Mouse (Mus musculus) thymus, postnatal 14 days (tissue): Measurements from ENCODE around the gene Apoa1.

Experiments used
- DNase-seq: peaks from one replicate; pipeline ENCODE4 v3.0.0; 2021

Gene Apoa1

GRCm38 (mm10) chr9:46216744-46217470, 11.5 kb upstream of the Apoa1 start:
- DNase-seq, result no peak

DNA sequence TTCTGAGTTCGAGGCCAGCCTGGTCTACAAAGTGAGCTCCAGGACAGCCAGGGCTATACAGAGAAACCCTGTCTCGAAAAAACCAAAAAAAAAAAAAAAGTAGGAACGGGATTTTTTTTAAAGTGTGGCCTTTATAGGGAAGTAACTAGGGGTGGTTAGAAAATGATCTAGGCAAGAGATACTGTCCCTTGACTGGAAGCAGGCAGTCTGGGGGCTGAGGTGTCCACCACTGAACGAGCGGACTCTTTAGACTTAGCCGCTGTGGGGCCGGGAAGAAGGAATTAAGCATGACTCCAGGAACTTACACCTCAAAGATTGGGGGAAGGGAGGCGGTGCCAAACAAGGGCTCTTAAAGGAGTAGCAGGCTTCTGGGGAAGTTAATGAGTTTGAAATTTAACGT, 10.2 kb upstream of the Apoa1 start:
- no peak for DNase-seq

GRCm38 (mm10) chr9:46223090-46223489, 5.3 kb upstream of the Apoa1 start:
- no peak for DNase-seq

- no peak for DNase-seq
Observed at GRCm38 (mm10) chr9:46224101-46224500, 4.3 kb upstream of the Apoa1 start.

GRCm38 (mm10) chr9:46224945-46225660, 3.3 kb upstream of the Apoa1 start:
- no peak for DNase-seq

DNA sequence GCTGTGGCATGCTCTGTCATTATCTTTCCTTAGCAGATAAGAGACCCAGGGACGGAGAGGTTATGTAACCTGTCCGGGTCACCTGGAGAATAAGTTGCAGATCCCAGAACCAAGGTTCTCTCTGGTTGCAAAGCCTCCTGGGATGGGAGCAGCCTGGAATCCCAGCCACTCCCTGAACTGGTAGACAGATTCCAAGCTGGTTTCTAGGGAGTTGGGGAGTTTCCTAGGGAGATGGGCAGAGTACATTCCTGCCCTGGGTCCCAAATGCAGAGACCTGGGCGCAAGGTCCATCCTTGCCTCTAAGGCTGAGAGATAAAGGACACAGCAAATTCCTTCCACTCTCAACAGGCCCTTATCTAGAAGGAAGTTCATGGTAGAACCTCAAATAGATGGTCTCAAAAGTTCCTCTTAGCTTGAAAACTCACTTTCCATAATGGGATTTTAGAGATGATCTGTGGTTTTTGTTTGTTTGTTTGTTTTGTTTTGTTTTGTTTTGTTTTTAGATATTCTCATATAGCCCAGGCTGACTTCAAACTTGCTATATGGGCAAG, 1.2 kb upstream of the Apoa1 start:
- no peak for DNase-seq

GRCm38 (mm10) chr9:46229573-46230449, 1.4 kb downstream of the Apoa1 start:
- peak; percentile 68 for DNase-seq

DNA sequence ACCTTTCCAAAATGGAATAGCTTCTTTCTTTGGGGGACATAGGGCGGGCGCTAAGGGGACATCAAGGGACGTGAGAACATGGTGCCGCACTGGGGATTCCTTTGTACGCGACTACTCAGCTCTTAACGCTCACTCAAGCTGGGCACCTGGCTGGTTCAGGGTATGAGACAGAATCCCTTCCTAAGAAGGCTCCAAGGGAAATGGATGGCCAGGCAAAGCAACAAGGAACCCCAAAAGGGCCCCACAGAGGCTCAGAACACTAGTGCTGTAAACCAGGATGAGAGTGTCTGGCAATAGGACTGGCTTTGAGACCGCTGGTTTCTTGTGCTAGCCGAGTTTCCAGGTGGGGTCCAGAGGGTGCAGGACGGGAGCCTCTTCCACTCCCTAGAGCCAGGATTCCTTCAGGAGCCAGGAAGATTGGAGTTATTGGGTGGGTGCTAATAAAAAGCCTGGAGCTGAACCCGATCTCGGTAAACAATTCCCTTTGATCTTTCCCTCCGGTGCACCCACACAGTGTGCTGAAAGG, 2.1 kb downstream of the Apoa1 start:
- no peak for DNase-seq

GRCm38 (mm10) chr9:46235196-46235595, 6.8 kb downstream of the Apoa1 start:
- no peak for DNase-seq

DNA sequence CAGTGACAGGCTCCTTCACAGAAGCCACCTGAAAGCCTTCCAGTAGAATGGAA, 7.0 kb downstream of the Apoa1 start, which contains the start of gene Apoc3:
Gene Apoc3 (minus strand): TSS at position 41 of the 53 bp plus-strand sequence.
- no peak for DNase-seq

DNA sequence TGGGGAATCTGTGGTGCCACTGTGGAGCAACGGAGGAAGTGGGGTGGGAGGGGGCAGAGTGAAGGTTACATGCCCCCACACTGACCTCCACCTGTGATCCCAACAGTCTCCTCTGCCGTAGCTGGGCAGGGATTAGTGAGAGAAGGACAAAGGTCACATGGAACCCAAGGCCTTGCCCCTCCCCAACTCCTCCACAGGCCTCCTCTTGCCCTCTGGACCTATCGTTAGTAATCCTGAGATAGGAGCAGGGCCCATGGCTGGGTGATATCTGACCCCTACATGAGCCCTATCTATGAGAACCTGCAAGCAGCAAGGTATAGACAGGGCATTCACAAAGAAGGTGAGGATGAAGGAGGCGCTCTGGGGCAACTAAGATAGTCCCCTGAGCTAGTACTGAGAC, 7.3 kb downstream of the Apoa1 start:
- no peak for DNase-seq

GRCm38 (mm10) chr9:46238850-46239249, 10.5 kb downstream of the Apoa1 start:
- no peak for DNase-seq

- DNase-seq, result no peak
Observed at GRCm38 (mm10) chr9:46240526-46241153, 12.3 kb downstream of the Apoa1 start, which contains the start of gene Apoa4. Gene Apoa4, plus strand, starts transcription at chr9:46240696.

DNA sequence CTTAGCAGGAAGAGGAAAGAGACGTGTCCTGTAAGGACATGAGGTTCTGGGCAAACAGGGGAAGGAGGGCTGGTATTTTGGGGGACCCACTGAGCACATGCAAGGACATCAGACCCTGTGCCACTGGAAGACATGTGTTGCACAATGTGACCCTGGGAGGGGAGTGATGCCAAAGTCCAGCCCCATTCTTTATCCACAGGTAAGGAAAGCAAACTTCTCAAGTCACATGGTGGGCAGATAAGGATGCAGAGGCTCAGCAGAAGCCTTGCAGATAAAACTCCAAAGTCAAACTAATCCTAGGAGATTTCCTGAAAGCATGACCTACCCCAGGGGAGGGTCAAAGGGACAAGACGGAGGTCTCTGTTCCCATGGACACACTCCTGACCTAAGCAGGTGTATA, 13.4 kb downstream of the Apoa1 start:
- DNase-seq, result no peak

DNA sequence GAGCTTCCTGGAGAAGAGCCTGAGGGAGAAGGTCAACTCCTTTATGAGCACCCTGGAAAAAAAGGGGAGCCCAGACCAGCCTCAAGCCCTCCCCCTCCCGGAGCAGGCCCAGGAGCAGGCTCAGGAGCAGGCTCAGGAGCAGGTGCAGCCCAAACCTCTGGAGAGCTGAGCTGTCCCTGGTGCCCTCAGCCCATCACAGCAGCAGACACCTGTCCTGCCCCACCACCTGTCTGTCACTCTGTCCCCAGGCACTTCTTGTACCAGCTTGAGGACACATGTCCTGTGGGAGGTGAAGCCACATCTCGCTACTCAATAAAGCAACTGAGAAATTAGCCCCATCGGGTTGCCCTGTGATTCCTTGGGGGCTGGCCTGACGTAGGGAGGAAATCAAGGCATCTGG, 14.7 kb downstream of the Apoa1 start:
- DNase-seq, result no peak

- DNase-seq, result no peak
Observed at GRCm38 (mm10) chr9:46243584-46243983, 15.2 kb downstream of the Apoa1 start.

- peak; percentile 47 for DNase-seq
Observed at GRCm38 (mm10) chr9:46246752-46247324, 18.5 kb downstream of the Apoa1 start.

GRCm38 (mm10) chr9:46256177-46256576, 27.8 kb downstream of the Apoa1 start:
- DNase-seq, result no peak

DNA sequence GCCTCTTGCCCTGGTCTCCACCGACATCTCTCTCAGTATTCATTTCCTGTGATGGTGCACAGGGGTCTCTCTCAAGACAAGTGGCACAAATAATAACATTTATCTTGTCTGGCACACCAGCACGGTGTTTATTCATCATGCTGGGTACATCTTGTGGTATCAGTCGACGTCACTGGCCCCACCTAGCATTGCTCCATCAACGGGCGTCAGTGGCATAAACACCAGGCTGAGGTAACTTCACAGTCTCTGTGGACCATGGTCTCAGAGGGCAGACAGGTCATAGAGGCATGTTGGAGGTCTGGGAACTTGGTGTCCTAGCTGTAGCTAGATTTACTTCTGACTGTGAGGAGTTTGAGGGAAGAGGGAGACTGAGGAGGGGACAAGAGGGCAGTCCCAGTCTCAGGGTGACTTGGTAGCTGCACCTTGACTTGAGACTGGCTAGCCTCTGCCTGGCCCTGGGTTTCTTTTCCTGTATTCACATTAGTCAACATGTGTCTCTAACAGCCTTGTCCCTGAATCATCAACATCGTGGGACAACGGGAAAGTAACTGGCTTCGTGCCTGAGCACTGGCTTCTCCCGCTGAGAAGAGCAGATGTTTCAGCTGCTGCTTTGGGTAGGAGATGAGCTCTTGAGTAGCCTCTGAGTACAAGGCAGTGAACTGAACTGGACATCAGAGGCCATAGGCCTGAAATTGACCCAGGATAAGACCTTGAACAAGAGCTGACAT, 28.4 kb downstream of the Apoa1 start:
- no peak for DNase-seq

GRCm38 (mm10) chr9:46257546-46257945, 29.2 kb downstream of the Apoa1 start:
- DNase-seq, result no peak

DNA sequence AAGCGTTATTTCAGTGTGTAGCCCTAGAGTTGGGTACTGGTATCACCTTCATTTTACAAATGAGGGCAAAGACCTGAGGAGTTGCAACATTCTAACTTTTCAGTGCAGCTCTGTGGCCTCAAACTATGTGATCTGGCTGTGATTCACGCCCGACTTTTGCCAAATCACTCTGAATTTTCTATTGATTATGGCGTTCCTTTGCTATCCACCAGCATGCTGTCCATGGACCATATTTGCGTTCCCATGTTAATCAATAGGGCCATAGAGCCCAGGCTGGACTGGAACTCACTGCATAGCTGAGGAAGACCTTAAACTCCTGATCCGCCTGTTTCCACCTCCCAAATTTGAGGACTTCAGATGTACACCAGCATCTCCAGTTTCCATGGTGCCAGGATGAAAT, 30.7 kb downstream of the Apoa1 start:
- DNase-seq, result no peak

DNA sequence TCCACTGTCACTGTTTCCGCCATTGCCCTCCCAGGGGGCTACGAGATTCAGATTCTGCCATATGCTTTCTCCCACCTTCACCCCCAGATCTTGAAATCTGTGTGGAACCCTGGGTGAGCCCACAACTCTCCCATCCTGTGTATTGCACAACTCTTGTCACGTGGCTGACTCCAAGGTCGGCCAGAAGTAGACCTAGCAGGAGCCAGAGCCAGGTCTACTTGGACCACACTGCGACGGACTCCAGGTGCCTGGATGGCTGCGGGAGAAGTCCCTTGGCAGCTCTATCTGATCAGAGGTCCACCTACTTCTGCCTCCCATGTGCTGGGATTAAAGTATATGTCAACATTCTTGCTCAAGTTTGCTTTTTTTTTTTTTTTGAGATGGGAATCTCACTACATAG, 32.8 kb downstream of the Apoa1 start:
- DNase-seq, result no peak
